In the genomic region with DNA sequence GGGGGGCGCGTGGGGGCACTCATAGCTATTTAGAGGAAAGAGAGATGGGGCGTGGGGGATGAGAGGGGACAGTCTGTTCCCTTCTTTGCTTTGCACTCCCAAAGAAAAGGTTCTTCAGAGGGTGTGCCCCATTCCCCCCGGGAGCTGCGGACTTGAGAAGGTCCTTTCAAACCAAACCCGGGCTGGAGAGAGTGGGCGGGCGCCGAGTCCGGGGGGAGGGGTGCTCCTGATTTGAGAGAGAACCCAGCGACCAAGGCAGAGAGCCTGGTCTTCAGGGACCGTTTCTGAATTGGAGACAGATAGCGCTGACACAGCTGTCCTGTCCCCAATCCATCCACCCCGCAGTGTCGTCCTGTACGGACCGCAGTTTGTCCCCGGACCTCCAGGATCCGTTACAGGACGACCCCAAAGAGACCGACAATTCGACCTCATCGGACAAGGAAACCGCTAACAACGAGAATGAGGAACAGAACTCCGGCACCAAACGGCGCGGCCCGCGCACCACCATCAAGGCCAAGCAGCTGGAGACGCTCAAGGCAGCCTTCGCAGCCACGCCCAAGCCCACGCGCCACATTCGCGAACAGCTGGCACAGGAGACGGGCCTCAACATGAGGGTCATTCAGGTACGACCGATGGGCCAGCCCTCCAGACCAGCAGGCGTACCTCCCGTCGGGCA, we compare ENCODE assay signal across 12 mouse cellular contexts. TPM values are rescaled to one million over a fixed set of nuclear protein-coding genes. Genes with fewer than 3 reads are reported as not detected.
A peak's percentile ranks its signal among the peaks of the same experiment; 100 is the strongest.
DNase-seq lines count a peak whose midpoint lies in the region; ATAC-seq lines count a peak whose summit lies in the region.
"Had no signal": no experiment of that assay in that cellular context is flagged by ENCODE, and none has a peak within 500 bp of the region (broad histone marks: within the 10 kb centered on the region; RNA-seq: fewer than 3 reads in every experiment).

No protein-coding gene starts in this region.

- WGBS in forebrain, embryonic 13.5 days, result 2% methylated on average over 44 of the region's 44 CpGs
- under 1% methylated on average over 44 of the region's 44 CpGs for WGBS in limb, embryonic 12.5 days
- under 1% methylated on average over 44 of the region's 44 CpGs for WGBS in stomach, embryonic 15.5 days

- no peaks in the 10 kb centered on the region for H3K9me3 ChIP-seq in megakaryocyte, embryonic 14.5 days
- H3K9me3 ChIP-seq in forebrain, embryonic 13.5 days (replicated peaks), result no peaks in the 10 kb centered on the region
- no peaks in the 10 kb centered on the region for H3K9me3 ChIP-seq in limb, embryonic 12.5 days
- no peaks in the 10 kb centered on the region for H3K9me3 ChIP-seq in stomach, embryonic 15.5 days
- H3K9me3 ChIP-seq: embryonic facial prominence, embryonic 13.5 days; heart, embryonic 10.5 days; liver, embryonic 15.5 days had no signal

- peak overlapping the region; percentile 68 for H3K4me2 ChIP-seq in forebrain, embryonic 13.5 days
- H3K4me2 ChIP-seq in limb, embryonic 12.5 days, result no peak overlapping the region
- H3K4me2 ChIP-seq in stomach, embryonic 15.5 days, result peak overlapping the region; percentile 70; the same call in 1 of the 2 replicates

- H3K27ac ChIP-seq in forebrain, embryonic 13.5 days, result peak overlapping the region; percentile 75
- H3K27ac ChIP-seq in limb, embryonic 12.5 days, result no peak overlapping the region
- H3K27ac ChIP-seq in stomach, embryonic 15.5 days, result no peak overlapping the region
- H3K27ac ChIP-seq: embryonic facial prominence, embryonic 13.5 days; heart, embryonic 10.5 days; liver, embryonic 15.5 days had no signal

- DNase-seq in frontal cortex, postnatal 14 days (ENCODE audit: low spot score in 2 of 2), result no peak
- DNase-seq in spleen, postnatal 14 days (ENCODE audit: low spot score in 2 of 2), result no peak
- DNase-seq in kidney, adult 8-10 months, result no peak
- DNase-seq: thymus, adult 18-20 months had no signal

- H3K4me1 ChIP-seq in megakaryocyte, embryonic 14.5 days, result peaks cover 32% of the 10 kb centered on the region
- peaks cover 50% of the 10 kb centered on the region for H3K4me1 ChIP-seq in forebrain, embryonic 13.5 days
- peaks cover 9% of the 10 kb centered on the region for H3K4me1 ChIP-seq in limb, embryonic 12.5 days (replicated peaks)
- peaks cover 19% of the 10 kb centered on the region for H3K4me1 ChIP-seq in stomach, embryonic 15.5 days

- H3K9ac ChIP-seq in forebrain, embryonic 13.5 days, result peak overlapping the region; percentile 59
- no peak overlapping the region for H3K9ac ChIP-seq in limb, embryonic 12.5 days (replicated peaks)
- no peak overlapping the region for H3K9ac ChIP-seq in stomach, embryonic 15.5 days
- H3K9ac ChIP-seq: embryonic facial prominence, embryonic 13.5 days; liver, embryonic 15.5 days had no signal

- no peaks in the 10 kb centered on the region for H3K36me3 ChIP-seq in megakaryocyte, embryonic 14.5 days (replicated peaks; ENCODE audit: low read length)
- no peaks in the 10 kb centered on the region for H3K36me3 ChIP-seq in forebrain, embryonic 13.5 days (ENCODE audit: poor library complexity, severe bottlenecking)
- H3K36me3 ChIP-seq in limb, embryonic 12.5 days, result no peaks in the 10 kb centered on the region
- no peaks in the 10 kb centered on the region for H3K36me3 ChIP-seq in stomach, embryonic 15.5 days
- H3K36me3 ChIP-seq: embryonic facial prominence, embryonic 13.5 days; heart, embryonic 10.5 days; liver, embryonic 15.5 days had no signal

- H3K27me3 ChIP-seq in megakaryocyte, embryonic 14.5 days (replicated peaks), result peaks cover 97% of the 10 kb centered on the region
- H3K27me3 ChIP-seq in forebrain, embryonic 13.5 days, result peaks cover 99% of the 10 kb centered on the region
- peaks cover 98% of the 10 kb centered on the region for H3K27me3 ChIP-seq in limb, embryonic 12.5 days
- peaks cover 96% of the 10 kb centered on the region for H3K27me3 ChIP-seq in stomach, embryonic 15.5 days (replicated peaks)

- ATAC-seq in megakaryocyte, adult 5-6 weeks (ENCODE audit: poor library complexity, severe bottlenecking), result no peak
- ATAC-seq in forebrain, embryonic 13.5 days, result no peak
- no peak for ATAC-seq in limb, embryonic 12.5 days (ENCODE audit: insufficient number of reproducible peaks, insufficient read depth, low FRiP score, low TSS enrichment, low read depth)
- ATAC-seq in stomach, embryonic 15.5 days (ENCODE audit: insufficient read depth, low FRiP score, low read depth), result no peak

- peak overlapping the region; percentile 40 for H3K4me3 ChIP-seq in megakaryocyte, embryonic 14.5 days (replicated peaks)
- H3K4me3 ChIP-seq in forebrain, embryonic 13.5 days, result peak overlapping the region; percentile 44
- H3K4me3 ChIP-seq in limb, embryonic 12.5 days (replicated peaks), result 0 out of 2 replicates have a peak overlapping the region, but pooled peaks have one; percentile 37
- no peak overlapping the region for H3K4me3 ChIP-seq in stomach, embryonic 15.5 days (replicated peaks)

RNA-seq across cellular contexts. Expression of a gene that starts 3.6 kb away (rescaled TPM):
- not detected in 2 replicates for polyA plus RNA-seq in megakaryocyte, embryonic 14.5 days (2012; ENCODE audit: insufficient read depth, low replicate concordance)
- not detected in 2 replicates for total RNA-seq in megakaryocyte, adult 5-6 weeks (2015)
- total RNA-seq in megakaryocyte, adult 5-6 weeks (2017), result not detected in 2 replicates
- 9.6 and 16.0 TPM in 2 replicates for polyA plus RNA-seq in forebrain, embryonic 13.5 days (2015; fragmentation: Nextera tagmentation; extraction: Ambion mirVana)
- not detected in 2 replicates for polyA plus RNA-seq in limb, embryonic 12.5 days (2016; fragmentation: Nextera tagmentation; extraction: Ambion mirVana)
- 0.14 and 0.17 TPM in 2 replicates for polyA plus RNA-seq in stomach, embryonic 15.5 days (2015; fragmentation: Nextera tagmentation; extraction: Ambion mirVana)
- polyA plus RNA-seq: liver, embryonic 15.5 days had no signal

RNA-seq across cellular contexts. Expression of a gene that starts 37.5 kb away (rescaled TPM):
- polyA plus RNA-seq in megakaryocyte, embryonic 14.5 days (2012; ENCODE audit: insufficient read depth, low replicate concordance), result 1.3 and 5.3 TPM in 2 replicates
- total RNA-seq in megakaryocyte, adult 5-6 weeks (2015), result 0.49 TPM in 1 of 2 replicates, not detected in the other
- 0.55 and 0.61 TPM in 2 replicates for total RNA-seq in megakaryocyte, adult 5-6 weeks (2017)
- polyA plus RNA-seq in forebrain, embryonic 13.5 days (2015; fragmentation: Nextera tagmentation; extraction: Ambion mirVana), result 4.8 and 5.1 TPM in 2 replicates
- 3.6 and 4.2 TPM in 2 replicates for polyA plus RNA-seq in limb, embryonic 12.5 days (2016; fragmentation: Nextera tagmentation; extraction: Ambion mirVana)
- polyA plus RNA-seq in stomach, embryonic 15.5 days (2015; fragmentation: Nextera tagmentation; extraction: Ambion mirVana), result 15.9 and 19.4 TPM in 2 replicates

RNA-seq across cellular contexts. Expression of a gene that starts 41.2 kb away (rescaled TPM):
- not detected in 2 replicates for polyA plus RNA-seq in megakaryocyte, embryonic 14.5 days (2012; ENCODE audit: insufficient read depth, low replicate concordance)
- total RNA-seq in megakaryocyte, adult 5-6 weeks (2015), result not detected in 2 replicates
- total RNA-seq in megakaryocyte, adult 5-6 weeks (2017), result not detected in 2 replicates
- not detected in 2 replicates for polyA plus RNA-seq in forebrain, embryonic 13.5 days (2015; fragmentation: Nextera tagmentation; extraction: Ambion mirVana)
- not detected in 2 replicates for polyA plus RNA-seq in limb, embryonic 12.5 days (2016; fragmentation: Nextera tagmentation; extraction: Ambion mirVana)
- 0.36 and 0.52 TPM in 2 replicates for polyA plus RNA-seq in stomach, embryonic 15.5 days (2015; fragmentation: Nextera tagmentation; extraction: Ambion mirVana)
- polyA plus RNA-seq: embryonic facial prominence, embryonic 13.5 days had no signal
